Mouse (Mus musculus): Measurements from ENCODE around the gene Tmeff1.

- TF ChIP-seq CTCF (IDR thresholded peaks at IDR 0.05; ENCODE audit: insufficient read depth, low read depth, low read length), result no peak
- no peak for TF ChIP-seq POLR2A (IDR thresholded peaks at IDR 0.05; ENCODE audit: insufficient read depth, low read depth, low read length)
Measured at GRCm38 (mm10) chr4:48690640-48691039, 105.7 kb downstream of the Tmeff1 start.

All from olfactory bulb, adult 2 months (tissue).